Mouse (Mus musculus) embryonic facial prominence, embryonic 14.5 days (tissue): ENCODE data around the gene Tlr5. TPM values are rescaled to one million over a fixed set of nuclear protein-coding genes. Genes with fewer than 3 reads are reported as not detected.
A peak's percentile ranks its signal among the peaks of the same experiment; 100 is the strongest.

ENCODE experiments used
- ATAC-seq: fragments of 200-750 bp; cut with Nextera tagmentation; 2 replicates; pipeline ENCODE4 v1.8.0; 2017; ENCODE audit warnings: low read depth, moderate number of reproducible peaks, moderate TSS enrichment
- DNase-seq: peaks from one replicate; pipeline ENCODE4 v3.0.0-alpha.2; 2015; ENCODE audit warnings: low spot score
- H3K27ac ChIP-seq: fragments of 300-500 bp; sonication (generic); replicated peaks from 2 replicates; pipeline ENCODE4 v1.5.1; 2014; ENCODE audit warnings: low read depth, mild to moderate bottlenecking, low read length, moderate library complexity
- H3K27me3 ChIP-seq: fragments of 300-500 bp; sonication (generic); replicated peaks from 2 replicates; pipeline ENCODE4 v1.6.1; 2014; ENCODE audit warnings: low read length; ENCODE audit not compliant: control insufficient read depth, insufficient read depth
- H3K36me3 ChIP-seq: fragments of 300-500 bp; sonication (generic); 2 replicates; pipeline ENCODE4 v1.6.1; 2014; ENCODE audit warnings: low read length, mixed read lengths; ENCODE audit not compliant: control insufficient read depth, insufficient read depth
- H3K4me1 ChIP-seq: fragments of 300-500 bp; sonication (generic); 2 replicates; pipeline ENCODE4 v1.6.1; 2014; ENCODE audit warnings: antibody characterized with exemption, low read length; ENCODE audit not compliant: control insufficient read depth, insufficient read depth
- H3K4me2 ChIP-seq: fragments of 300-500 bp; sonication (generic); 2 replicates; pipeline ENCODE4 v1.6.1; 2014; ENCODE audit warnings: low read depth, mild to moderate bottlenecking, low read length, moderate library complexity, mixed read lengths
- H3K4me3 ChIP-seq: fragments of 300-500 bp; sonication (generic); 2 replicates; pipeline ENCODE4 v1.5.1; 2014; ENCODE audit warnings: low read depth, mild to moderate bottlenecking, low read length
- H3K9ac ChIP-seq: fragments of 300-500 bp; sonication (generic); 2 replicates; pipeline ENCODE4 v1.6.1; 2014; ENCODE audit warnings: low read depth, mild to moderate bottlenecking, low read length, moderate library complexity, mixed read lengths
- H3K9me3 ChIP-seq: fragments of 300-500 bp; sonication (generic); 2 replicates; pipeline ENCODE4 v1.6.1; 2016; ENCODE audit warnings: low read length; ENCODE audit not compliant: control insufficient read depth
- WGBS: fragments of 180-500 bp; shearing (Covaris S2); extraction: QIAGEN DNeasy Blood & Tissue Kit; methylation state at CpG from one replicate; pipeline ENCODE4 v1.1.7; 2014; 5-methylcytosine and 5-hydroxymethylcytosine counted together
- polyA plus RNA-seq: library from polyadenylated mRNA; unstranded; fragments of >200 nt; fragmentation: Nextera tagmentation; extraction: Ambion mirVana; gene quantifications from 2 replicates; pipeline ENCODE4 v1.2.1, GENCODE M21; 2014

Tlr5 gene
- polyA plus RNA-seq, 1 experiment from 2014 or later = 2.4 TPM

- 77% methylated on average over 14 of the region's 14 CpGs for WGBS
- no peak overlapping the region for H3K27ac ChIP-seq
- no peak overlapping the region for H3K4me2 ChIP-seq
Observed at GRCm38 (mm10) chr1:182990092-182990762, 35.6 kb downstream of the Tlr5 start.

GRCm38 (mm10) chr1:182991002-182991778 is 36.6 kb downstream of the Tlr5 start:
- 14% methylated on average over 7 of the region's 7 CpGs for WGBS
- no peaks in the 10 kb centered on the region for H3K27me3 ChIP-seq
- peak overlapping the region; percentile 31; the same call in 1 of the 2 replicates for H3K9ac ChIP-seq
- no peaks in the 10 kb centered on the region for H3K9me3 ChIP-seq
- H3K4me1 ChIP-seq = peaks cover 9% of the 10 kb centered on the region; the same call in 1 of the 2 replicates
- ATAC-seq = peak; percentile 77; the same call in 1 of the 2 replicates
- DNase-seq = peak; percentile 83
- no peak overlapping the region for H3K4me3 ChIP-seq
- H3K4me2 ChIP-seq = no peak overlapping the region
- no peaks in the 10 kb centered on the region for H3K36me3 ChIP-seq
- no peak overlapping the region for H3K27ac ChIP-seq

More at GRCm38 (mm10) chr1:182990092-182990762, 35.6 kb downstream of the Tlr5 start:
- Histone ChIP-seq H3K4me1 (peaks cover 9% of the 10 kb centered on the region; the same call in 1 of the 2 replicates), H3K9me3 (no peaks in the 10 kb centered on the region), H3K36me3 (no peaks in the 10 kb centered on the region), H3K4me3 (no peak overlapping the region), H3K27me3 (no peaks in the 10 kb centered on the region), H3K9ac (no peak overlapping the region)
- DNase-seq (no peak), ATAC-seq (0 out of 2 replicates have a peak, but pooled peaks have one; percentile 9)

Other genes starting within 250 kb of the Tlr5 start
- gene Ccdc185, start 205.6 kb upstream of the Tlr5 start, polyA plus RNA-seq = not detected in 2 replicates
- 11.7 and 15.0 TPM in 2 replicates for gene Susd4, start 190.9 kb upstream of the Tlr5 start, polyA plus RNA-seq